Mouse (Mus musculus): Measurements from ENCODE around the gene Gpr182. TPM values are rescaled to one million over a fixed set of nuclear protein-coding genes. Genes with fewer than 3 reads are reported as not detected.

Gpr182 gene
- polyA plus RNA-seq (2021; fragmentation: Nextera tagmentation): 0.47 and 0.53 TPM in 2 replicates
- long read RNA-seq, experiment 1, partial matches to known transcripts: 0 of 1 reads
- long read RNA-seq, experiment 1, other reads (novel, unspliced or antisense): 1 of 1 reads
- long read RNA-seq, experiment 2: 0 reads

DNA sequence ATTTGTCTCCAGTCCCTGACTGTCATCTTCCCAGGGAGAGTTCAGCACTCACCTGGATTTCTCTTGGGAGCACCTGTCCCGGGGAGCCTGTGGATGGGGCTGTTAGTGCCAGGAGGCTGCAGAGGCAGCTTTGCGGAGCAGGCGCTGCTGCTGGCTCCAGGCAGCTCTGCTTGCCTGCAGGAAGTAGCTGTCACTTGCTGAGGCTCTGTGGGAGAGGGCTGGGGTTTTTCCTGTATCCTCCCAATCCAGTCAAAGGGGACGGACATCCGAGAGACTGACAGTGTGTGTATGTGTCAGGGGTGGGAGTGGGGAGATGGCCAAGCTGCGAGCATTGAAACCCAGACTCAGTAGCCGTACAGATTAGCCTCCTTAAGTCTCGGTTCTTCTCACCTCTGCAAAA, at the start of gene Gpr182:
Gpr182 (minus strand) TSS at position 185 of the 400 bp plus-strand sequence.

DNA sequence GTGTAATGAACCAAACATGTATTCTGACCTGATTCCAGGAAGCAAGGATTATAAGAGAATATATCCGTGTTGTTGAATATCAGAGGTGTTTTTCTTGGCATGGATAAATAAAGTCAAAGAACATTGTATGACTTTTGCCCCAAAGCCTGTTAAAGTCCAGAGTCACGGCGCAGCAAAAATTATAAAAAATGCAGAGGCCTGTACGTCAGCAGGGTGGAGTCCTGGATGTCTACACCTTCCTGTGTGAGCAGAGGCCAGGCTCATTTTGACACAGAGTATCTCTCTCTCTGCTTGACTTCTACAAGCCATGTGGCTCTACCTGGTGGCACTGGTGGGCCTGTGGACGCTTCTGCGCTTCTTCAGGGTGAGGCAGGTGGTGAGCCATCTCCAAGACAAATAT, 49.4 kb upstream of the Gpr182 start, which contains the start of gene Rdh16:
Rdh16 (plus strand) TSS at position 262 of the 400 bp plus-strand sequence.

DNA sequence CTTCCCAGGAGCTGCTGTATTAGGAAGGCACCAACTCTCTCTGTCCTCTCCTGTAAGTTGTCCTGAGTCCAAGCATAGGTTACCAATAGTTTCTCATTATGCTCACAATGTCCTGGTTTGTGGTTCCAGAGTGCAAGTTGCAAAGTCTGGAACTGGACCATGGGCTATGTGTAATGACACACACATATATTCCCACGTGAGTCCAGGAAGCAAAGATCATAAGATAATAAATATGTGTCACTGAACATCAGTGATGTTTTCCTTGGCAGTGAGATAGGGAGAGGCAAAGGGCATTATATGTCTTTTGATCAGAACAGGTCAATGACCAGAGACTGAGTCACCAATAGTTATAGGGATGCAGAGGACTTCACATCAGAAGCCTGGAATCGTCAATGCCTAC, 24.5 kb upstream of the Gpr182 start, which contains the start of gene Rdh9:
Rdh9 (plus strand) TSS at position 376 of the 400 bp plus-strand sequence.

DNA sequence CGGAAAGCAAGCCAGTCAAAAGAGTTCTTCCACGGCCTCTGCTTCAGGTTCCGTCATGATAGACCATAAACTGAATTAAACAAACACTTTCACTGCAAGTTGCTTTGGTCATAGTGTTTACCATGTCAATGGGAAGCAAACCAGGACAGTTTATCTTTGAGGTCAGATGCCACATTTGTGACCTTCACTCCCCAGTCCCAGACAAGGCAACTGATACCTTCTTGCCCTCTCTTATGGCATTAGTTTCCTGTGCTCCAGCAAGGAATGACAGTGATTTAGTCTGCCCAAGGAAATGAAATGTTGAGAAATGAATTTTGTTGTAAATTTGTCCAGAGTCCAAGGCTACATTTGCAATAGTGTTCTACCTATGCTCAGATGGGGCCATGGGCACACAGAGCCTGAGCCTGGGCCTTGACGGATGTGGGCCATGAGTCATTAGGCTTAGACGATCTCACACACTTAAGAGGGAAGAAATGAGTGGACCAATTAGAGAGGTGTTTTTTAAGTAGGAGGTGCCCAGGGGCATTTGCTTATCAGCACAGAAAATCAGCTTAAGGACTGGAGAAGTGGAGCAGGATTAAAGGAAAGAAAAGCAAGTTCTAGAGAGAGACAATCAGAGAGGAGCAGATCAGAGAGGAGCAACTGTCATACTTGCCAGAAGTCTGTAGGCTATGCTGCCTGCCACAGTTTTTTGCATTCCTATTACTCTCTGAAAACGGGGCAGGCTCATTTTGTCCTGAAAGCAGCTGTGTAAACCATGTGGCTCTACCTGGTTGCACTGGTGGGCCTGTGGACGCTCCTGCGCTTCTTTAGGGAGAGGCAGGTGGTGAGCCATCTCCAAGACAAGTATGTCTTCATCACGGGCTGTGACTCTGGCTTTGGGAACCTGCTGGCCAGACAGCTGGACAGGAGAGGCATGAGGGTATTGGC, 7.9 kb upstream of the Gpr182 start, which contains the start of the genes Rdh1 and Rdh16f1:
Rdh1 (plus strand) TSS at position 541 of the 930 bp plus-strand sequence.
Rdh16f1 (plus strand) TSS at position 607 of the 930 bp plus-strand sequence.

DNA sequence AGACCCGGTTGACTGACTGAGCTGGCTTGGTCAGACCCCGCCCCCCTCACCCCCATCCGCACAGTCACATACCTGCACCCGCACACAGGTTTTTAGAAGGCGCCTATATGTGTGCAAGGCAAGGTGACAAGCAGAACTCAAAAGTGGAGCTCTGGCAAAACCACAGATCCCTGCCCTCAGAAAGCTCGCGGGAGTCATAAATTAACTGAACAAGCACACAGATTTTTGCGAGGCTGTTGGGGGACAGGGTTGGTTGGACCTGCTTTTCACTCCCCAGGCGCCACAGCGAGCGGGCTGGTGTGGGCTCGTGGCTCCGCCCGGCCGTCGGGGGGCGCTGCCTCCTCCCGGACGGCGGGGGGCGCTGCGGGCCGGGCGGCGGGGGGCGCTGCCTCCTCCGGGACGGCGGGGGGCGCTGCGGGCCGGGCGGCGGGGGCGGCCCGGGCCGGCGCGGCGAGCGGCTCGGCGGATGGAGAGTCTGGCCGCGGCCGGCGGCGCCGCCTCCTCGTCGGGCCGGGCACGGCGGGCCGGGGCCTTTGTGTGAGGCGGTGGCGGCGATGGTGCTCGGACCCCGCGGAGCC, 12.4 kb downstream of the Gpr182 start, which contains the start of gene Zbtb39:
Zbtb39 (plus strand) TSS at position 456 of the 578 bp plus-strand sequence.

DNA sequence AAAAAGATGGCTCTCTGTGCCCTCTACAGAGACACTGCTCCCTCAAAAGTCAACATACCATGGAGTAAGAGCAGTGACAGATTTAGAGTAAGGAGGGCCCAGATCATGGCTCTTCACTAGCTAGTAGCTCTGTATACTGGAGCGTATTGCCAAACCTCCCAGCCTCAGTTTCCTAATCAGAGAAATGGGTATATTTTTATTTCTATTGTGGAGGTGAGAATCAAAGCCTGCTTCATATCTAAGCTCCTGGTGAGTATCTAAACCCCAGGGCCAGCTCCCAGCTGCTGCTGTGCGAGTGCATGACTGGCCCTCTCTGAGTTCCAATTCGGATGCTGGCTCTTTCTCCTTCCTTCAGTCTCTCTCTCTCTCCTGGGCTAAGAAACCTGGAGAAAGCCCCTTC, 27.4 kb downstream of the Gpr182 start, which contains the start of gene Tac2:
Tac2 (plus strand) TSS at position 301 of the 400 bp plus-strand sequence.

DNA sequence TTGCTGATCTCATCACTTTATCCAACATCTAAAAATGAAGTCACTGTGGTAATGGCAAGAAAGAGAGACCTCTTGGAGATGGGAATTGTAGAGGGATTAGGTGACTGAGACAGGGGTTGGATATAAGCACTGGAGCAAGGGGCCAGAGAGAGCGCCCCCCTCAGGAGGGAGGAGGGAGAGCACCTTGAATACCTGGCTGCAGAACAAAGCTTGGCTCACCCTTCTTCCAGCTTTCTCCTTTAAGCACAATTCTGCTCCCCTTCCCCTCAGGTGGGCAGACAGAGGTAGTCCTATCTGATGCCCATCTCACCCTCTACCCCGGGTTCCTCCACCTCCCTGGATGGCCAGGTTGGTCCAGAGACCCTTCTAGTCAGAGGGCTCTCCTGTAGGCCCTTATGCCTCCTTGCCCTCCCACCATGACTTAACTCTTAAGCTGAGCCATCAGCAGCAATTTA, 46.7 kb downstream of the Gpr182 start, which contains the start of gene Myo1a:
Myo1a (plus strand) TSS at position 405 of the 455 bp plus-strand sequence.

Other genes with a start within 250 kb of the Gpr182 start
- 3.7 and 3.8 TPM in 2 replicates for gene Ndufa4l2, start 236.8 kb downstream of the Gpr182 start, polyA plus RNA-seq (2021; fragmentation: Nextera tagmentation)
- gene Shmt2, start 229.3 kb downstream of the Gpr182 start, polyA plus RNA-seq (2021; fragmentation: Nextera tagmentation): 15.4 and 17.6 TPM in 2 replicates
- 1.0 and 3.2 TPM in 2 replicates for gene Nxph4, start 217.2 kb downstream of the Gpr182 start, polyA plus RNA-seq (2021; fragmentation: Nextera tagmentation)
- 19.7 and 38.3 TPM in 2 replicates for gene Lrp1, start 130.6 kb downstream of the Gpr182 start, polyA plus RNA-seq (2021; fragmentation: Nextera tagmentation)
- gene Stat6, start 108.7 kb downstream of the Gpr182 start, polyA plus RNA-seq (2021; fragmentation: Nextera tagmentation): 4.6 and 4.7 TPM in 2 replicates
- gene Nemp1, start 84.8 kb downstream of the Gpr182 start, polyA plus RNA-seq (2021; fragmentation: Nextera tagmentation): 3.9 and 4.3 TPM in 2 replicates
- gene Nab2, start 83.2 kb downstream of the Gpr182 start, polyA plus RNA-seq (2021; fragmentation: Nextera tagmentation): 5.4 and 11.3 TPM in 2 replicates
- gene Myo1a, start 46.6 kb downstream of the Gpr182 start, polyA plus RNA-seq (2021; fragmentation: Nextera tagmentation): not detected in 2 replicates
- 21.2 and 22.5 TPM in 2 replicates for gene Tac2, start 27.3 kb downstream of the Gpr182 start, polyA plus RNA-seq (2021; fragmentation: Nextera tagmentation)
- gene Zbtb39, start 12.2 kb downstream of the Gpr182 start, polyA plus RNA-seq (2021; fragmentation: Nextera tagmentation): 0.71 and 0.93 TPM in 2 replicates
- not detected in 2 replicates for gene Rdh1, start 8.0 kb upstream of the Gpr182 start, polyA plus RNA-seq (2021; fragmentation: Nextera tagmentation)
- gene Rdh16f1, start 8.1 kb upstream of the Gpr182 start, polyA plus RNA-seq (2021; fragmentation: Nextera tagmentation): not detected in 2 replicates
- gene Rdh9, start 24.7 kb upstream of the Gpr182 start, polyA plus RNA-seq (2021; fragmentation: Nextera tagmentation): 0.15 and 0.16 TPM in 2 replicates
- not detected in 2 replicates for gene Rdh16, start 49.4 kb upstream of the Gpr182 start, polyA plus RNA-seq (2021; fragmentation: Nextera tagmentation)
- gene Rdh19, start 98.2 kb upstream of the Gpr182 start, polyA plus RNA-seq (2021; fragmentation: Nextera tagmentation): not detected in 2 replicates
- not detected in 2 replicates for gene Rdh16f2, start 114.7 kb upstream of the Gpr182 start, polyA plus RNA-seq (2021; fragmentation: Nextera tagmentation)
- gene Rdh7, start 137.1 kb upstream of the Gpr182 start, polyA plus RNA-seq (2021; fragmentation: Nextera tagmentation): not detected in 2 replicates
- 0.05 TPM in 1 of 2 replicates, not detected in the other for gene Sdr9c7, start 146.8 kb upstream of the Gpr182 start, polyA plus RNA-seq (2021; fragmentation: Nextera tagmentation)